Mouse (Mus musculus) limb, embryonic 12.5 days (tissue): ENCODE data around the gene Olfr46. TPM values are rescaled to one million over a fixed set of nuclear protein-coding genes. Genes with fewer than 3 reads are reported as not detected.
"Not testable (repeated sequence)": the region's sequence is repeated elsewhere in the genome, so short reads cannot be mapped to it uniquely, and the experiment has no call there.

ENCODE experiments used
- ATAC-seq: fragments of 200-750 bp; cut with Nextera tagmentation; 2 replicates; pipeline ENCODE4 v1.8.0; 2017; ENCODE audit warnings: low read depth, moderate TSS enrichment; ENCODE audit not compliant: insufficient number of reproducible peaks, insufficient read depth, low FRiP score, low TSS enrichment
- H3K27ac ChIP-seq: fragments of 300-500 bp; sonication (generic); 2 replicates; pipeline ENCODE4 v1.5.1; 2016; ENCODE audit warnings: mild to moderate bottlenecking, moderate library complexity
- H3K27me3 ChIP-seq: fragments of 300-500 bp; sonication (generic); 2 replicates; pipeline ENCODE4 v1.6.1; 2016; ENCODE audit warnings: mild to moderate bottlenecking, moderate library complexity
- H3K36me3 ChIP-seq: fragments of 300-500 bp; sonication (generic); 2 replicates; pipeline ENCODE4 v1.6.1; 2016; ENCODE audit warnings: mild to moderate bottlenecking, moderate library complexity
- H3K4me1 ChIP-seq: fragments of 300-500 bp; sonication (generic); replicated peaks from 2 replicates; pipeline ENCODE4 v1.6.1; 2016
- H3K4me2 ChIP-seq: fragments of 300-500 bp; sonication (generic); 2 replicates; pipeline ENCODE4 v1.6.1; 2016; ENCODE audit warnings: mild to moderate bottlenecking, moderate library complexity
- H3K4me3 ChIP-seq: fragments of 300-500 bp; sonication (generic); replicated peaks from 2 replicates; pipeline ENCODE4 v1.5.1; 2016; ENCODE audit warnings: mild to moderate bottlenecking
- H3K9ac ChIP-seq: fragments of 300-500 bp; sonication (generic); replicated peaks from 2 replicates; pipeline ENCODE4 v1.6.1; 2016; ENCODE audit warnings: mild to moderate bottlenecking, moderate library complexity
- H3K9me3 ChIP-seq: fragments of 300-500 bp; sonication (generic); 2 replicates; pipeline ENCODE4 v1.6.1; 2016; ENCODE audit warnings: mild to moderate bottlenecking, moderate library complexity
- WGBS: fragments of 180-500 bp; shearing (Covaris S2); methylation state at CpG from one replicate; pipeline ENCODE4 v1.1.7; 2016; 5-methylcytosine and 5-hydroxymethylcytosine counted together
- polyA plus RNA-seq: library from polyadenylated mRNA; unstranded; fragments of >200 nt; fragmentation: Nextera tagmentation; extraction: Ambion mirVana; gene quantifications from 2 replicates; pipeline ENCODE4 v1.2.1, GENCODE M21; 2016

The Olfr46 gene
- polyA plus RNA-seq: not detected in 2 replicates

GRCm38 (mm10) chr7:140600969-140601368, at the start of gene Olfr46:
TSS of gene Olfr46 (plus strand) at chr7:140601269.
- WGBS: 88% methylated on average over 2 of the region's 2 CpGs
- not testable (repeated sequence) for H3K4me2 ChIP-seq, H3K27me3 ChIP-seq, H3K9me3 ChIP-seq, H3K4me1 ChIP-seq, ATAC-seq, H3K9ac ChIP-seq, H3K4me3 ChIP-seq, H3K27ac ChIP-seq, H3K36me3 ChIP-seq

DNA sequence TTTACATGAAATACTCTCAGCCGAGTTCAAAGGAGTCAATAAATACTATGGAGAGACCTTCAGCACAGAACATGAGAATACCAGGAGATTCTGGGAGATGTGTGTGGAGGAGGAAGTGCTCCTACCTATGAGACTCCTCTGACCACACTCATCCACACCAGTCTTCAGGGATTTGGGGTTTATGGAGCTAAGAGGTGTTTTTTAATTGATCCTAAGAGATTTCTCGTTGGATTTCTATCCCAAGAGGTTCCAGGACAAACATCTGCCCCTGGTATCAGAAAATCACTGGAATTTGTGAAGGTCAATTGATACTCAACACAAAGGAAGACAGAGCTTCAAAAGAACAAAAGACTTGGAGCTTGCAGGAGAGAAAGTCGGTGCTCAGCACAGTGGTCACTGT, 33.5 kb upstream of the Olfr46 start, which contains the start of gene Olfr538:
Olfr538 (plus strand) TSS at position 301 of the 400 bp plus-strand sequence.
- no peak for ATAC-seq
- Histone ChIP-seq H3K4me3 (no peak within 1 kb of the TSS), H3K9me3 (no peaks in the 10 kb centered on the region), H3K4me2 (no peak within 1 kb of the TSS), H3K27ac (no peak within 1 kb of the TSS), H3K36me3 (no peaks in the 10 kb centered on the region), H3K9ac (no peak within 1 kb of the TSS), H3K27me3 (no peaks in the 10 kb centered on the region), H3K4me1 (no peaks in the 10 kb centered on the region)
- 73% methylated on average over 3 of the region's 3 CpGs for WGBS

DNA sequence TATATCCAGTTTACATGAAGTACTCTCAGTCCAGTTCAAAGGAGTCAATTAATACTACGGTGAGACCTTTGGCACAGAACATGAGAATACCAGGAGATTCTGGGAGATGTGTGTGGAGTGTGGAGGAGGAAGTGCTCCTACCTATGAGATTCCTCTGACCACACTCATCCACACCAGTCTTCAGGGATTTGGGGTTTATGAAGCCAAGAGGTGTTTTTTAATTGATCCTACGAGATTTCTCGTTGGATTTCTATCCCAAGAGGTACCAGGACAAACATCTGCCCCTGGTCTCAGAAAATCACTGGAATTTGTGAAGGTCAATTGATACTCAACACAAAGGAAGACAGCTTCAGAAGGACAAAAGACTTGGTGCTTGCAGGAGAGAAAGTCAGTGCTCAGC, 27.6 kb downstream of the Olfr46 start, which contains the start of gene Olfr61:
Olfr61 (plus strand) TSS at position 301 of the 400 bp plus-strand sequence.
- WGBS: 86% methylated on average over 3 of the region's 3 CpGs
- not testable (repeated sequence) for H3K27ac ChIP-seq, H3K4me2 ChIP-seq, ATAC-seq, H3K4me1 ChIP-seq, H3K4me3 ChIP-seq, H3K36me3 ChIP-seq, H3K9me3 ChIP-seq, H3K9ac ChIP-seq, H3K27me3 ChIP-seq

DNA sequence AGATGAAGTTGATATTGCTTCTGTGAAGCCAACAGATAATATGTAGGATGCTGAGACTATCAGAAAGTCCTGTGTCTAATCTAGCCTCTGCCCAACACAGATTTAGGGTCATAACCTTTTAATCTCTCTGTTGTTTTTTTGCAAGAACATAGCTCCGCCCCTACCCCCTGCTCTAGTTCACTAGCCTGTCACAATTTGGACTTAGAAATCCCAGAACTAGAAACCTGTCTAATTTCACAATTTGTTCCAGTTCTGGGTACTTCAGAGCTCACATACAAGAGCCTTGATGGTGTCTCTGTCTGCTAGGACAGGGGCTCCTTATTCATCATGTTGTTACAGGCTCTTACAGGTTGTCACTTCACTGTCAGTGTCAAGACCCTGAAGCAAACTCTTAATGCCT, 29.5 kb downstream of the Olfr46 start:
- no peak for ATAC-seq
- H3K4me1 ChIP-seq: no peaks in the 10 kb centered on the region

DNA sequence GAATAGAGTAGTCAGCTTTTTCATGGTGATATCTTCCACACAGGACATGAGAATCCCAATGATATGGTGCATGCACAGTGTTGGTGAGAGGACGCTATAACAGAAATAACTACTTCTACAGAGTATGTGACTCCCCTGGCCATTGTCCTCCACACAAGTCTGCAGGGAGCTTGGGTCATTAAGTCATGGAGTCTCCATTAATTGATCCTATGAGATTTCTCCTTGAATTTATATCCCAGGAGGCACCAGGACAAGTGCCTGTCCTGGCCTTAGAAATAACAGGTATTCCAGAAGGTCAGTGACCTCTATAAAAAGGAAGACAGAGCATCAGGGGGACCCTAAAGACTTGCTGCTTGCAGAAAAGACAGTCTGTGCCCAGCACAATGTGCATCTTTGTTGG, 45.1 kb downstream of the Olfr46 start, which contains the start of gene Olfr53:
Olfr53 (plus strand) TSS at position 301 of the 400 bp plus-strand sequence.
- Histone ChIP-seq H3K9ac (no peak within 1 kb of the TSS), H3K4me3 (no peak within 1 kb of the TSS), H3K27me3 (no peaks in the 10 kb centered on the region), H3K9me3 (no peaks in the 10 kb centered on the region), H3K27ac (no peak within 1 kb of the TSS), H3K36me3 (no peaks in the 10 kb centered on the region), H3K4me1 (no peaks in the 10 kb centered on the region), H3K4me2 (no peak within 1 kb of the TSS)
- 74% methylated on average over 1 of the region's 1 CpGs for WGBS
- ATAC-seq: no peak

More for the DNA sequence above, 29.5 kb downstream of the Olfr46 start:
- H3K36me3 ChIP-seq: no peaks in the 10 kb centered on the region
- no peak overlapping the region for H3K9ac ChIP-seq
- H3K27me3 ChIP-seq: no peaks in the 10 kb centered on the region
- H3K4me2 ChIP-seq: no peak overlapping the region
- no peaks in the 10 kb centered on the region for H3K9me3 ChIP-seq
- H3K27ac ChIP-seq: no peak overlapping the region
- H3K4me3 ChIP-seq: no peak overlapping the region
- 71% methylated on average over 1 of the region's 1 CpGs for WGBS

DNA sequence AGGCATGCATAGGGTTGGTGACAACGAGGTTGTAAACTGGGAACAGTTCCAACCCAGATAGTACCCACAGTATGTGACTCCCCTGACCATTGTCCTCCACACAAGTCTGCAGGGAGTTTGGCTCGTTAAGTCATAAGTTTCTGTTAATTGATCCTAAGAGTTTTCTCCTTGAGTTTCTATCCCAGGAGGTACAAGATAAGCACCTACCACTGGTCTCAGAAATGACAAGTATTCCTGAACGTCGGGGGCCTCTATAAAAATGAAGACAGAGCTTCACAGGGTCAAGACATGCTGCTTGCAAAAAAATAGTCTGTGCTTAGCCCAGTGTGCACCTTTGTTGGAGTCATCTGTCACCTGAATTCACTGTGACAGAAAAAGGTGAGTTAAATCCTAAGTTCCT, 58.6 kb downstream of the Olfr46 start, which contains the start of gene Olfr539:
Olfr539 (plus strand) TSS at position 301 of the 400 bp plus-strand sequence.
- Histone ChIP-seq H3K9me3 (no peaks in the 10 kb centered on the region), H3K27me3 (no peaks in the 10 kb centered on the region), H3K9ac (no peak within 1 kb of the TSS), H3K4me3 (no peak within 1 kb of the TSS), H3K36me3 (no peaks in the 10 kb centered on the region), H3K4me1 (no peaks in the 10 kb centered on the region), H3K27ac (no peak within 1 kb of the TSS), H3K4me2 (no peak within 1 kb of the TSS)
- 77% methylated on average over 4 of the region's 4 CpGs for WGBS
- no peak for ATAC-seq

Other genes with a start within 250 kb of the Olfr46 start
- not detected in 2 replicates for gene Olfr60, start 239.6 kb upstream of the Olfr46 start, polyA plus RNA-seq
- not detected in 2 replicates for gene Olfr530, start 224.9 kb upstream of the Olfr46 start, polyA plus RNA-seq
- gene Olfr531, start 198.4 kb upstream of the Olfr46 start, polyA plus RNA-seq: not detected in 2 replicates
- gene Olfr532, start 179.6 kb upstream of the Olfr46 start, polyA plus RNA-seq: not detected in 2 replicates
- not detected in 2 replicates for gene Olfr533, start 137.9 kb upstream of the Olfr46 start, polyA plus RNA-seq
- gene Olfr535, start 117.1 kb upstream of the Olfr46 start, polyA plus RNA-seq: not detected in 2 replicates
- not detected in 2 replicates for gene Olfr536, start 93.9 kb upstream of the Olfr46 start, polyA plus RNA-seq
- gene Olfr538, start 33.4 kb upstream of the Olfr46 start, polyA plus RNA-seq: not detected in 2 replicates
- not detected in 2 replicates for gene Olfr61, start 27.7 kb downstream of the Olfr46 start, polyA plus RNA-seq
- gene Olfr53, start 45.2 kb downstream of the Olfr46 start, polyA plus RNA-seq: not detected in 2 replicates
- not detected in 2 replicates for gene Olfr539, start 58.7 kb downstream of the Olfr46 start, polyA plus RNA-seq
- gene Olfr45, start 80.7 kb downstream of the Olfr46 start, polyA plus RNA-seq: not detected in 2 replicates
- gene Olfr541, start 96.0 kb downstream of the Olfr46 start, polyA plus RNA-seq: not detected in 2 replicates
- gene Cyp2e1, start 162.5 kb downstream of the Olfr46 start, polyA plus RNA-seq: not detected in 2 replicates
- gene Syce1, start 186.6 kb downstream of the Olfr46 start, polyA plus RNA-seq: 0.69 and 1.4 TPM in 2 replicates
- 3.0 TPM in 2 replicates for gene Zfp941, start 220.9 kb downstream of the Olfr46 start, polyA plus RNA-seq
- gene Urah, start 233.7 kb downstream of the Olfr46 start, polyA plus RNA-seq: 0.33 and 1.3 TPM in 2 replicates
- gene Scgb1c1, start 244.3 kb downstream of the Olfr46 start, polyA plus RNA-seq: not detected in 2 replicates
- gene Odf3, start 246.5 kb downstream of the Olfr46 start, polyA plus RNA-seq: not detected in 2 replicates